Mouse (Mus musculus): ENCODE results near the gene Lrit2.

DNA sequence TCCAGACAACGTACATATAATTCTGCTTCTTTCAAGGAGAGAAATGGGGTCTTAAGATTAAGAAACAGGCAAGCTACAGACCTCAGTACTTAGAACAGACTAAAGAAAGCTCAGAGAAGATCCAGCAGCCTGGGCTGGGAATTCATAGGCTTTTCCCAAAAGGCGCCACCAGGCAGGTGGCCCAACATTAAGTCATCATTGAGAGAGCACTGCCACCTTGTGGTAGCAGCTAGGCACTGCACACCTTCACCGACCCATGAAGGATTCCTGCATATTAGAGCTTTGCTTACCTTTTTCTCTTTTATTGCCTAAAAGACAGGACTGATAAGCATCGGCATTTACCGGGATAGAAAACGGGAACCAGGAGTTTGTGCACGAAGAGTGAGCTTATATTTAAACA lies 34.5 kb upstream of the Lrit2 start:
- TF ChIP-seq CTCF (IDR thresholded peaks at IDR 0.05; ENCODE audit: low read depth, low read length) (peak; percentile 84), TAL1 (conservative IDR thresholded peaks at IDR 0.05; ENCODE audit: low read depth, low read length) (no peak), GATA1 (IDR thresholded peaks at IDR 0.05; ENCODE audit: borderline replicate concordance, low read length) (no peak), GATA2 (IDR thresholded peaks at IDR 0.05; ENCODE audit: borderline replicate concordance, low read depth, low read length) (no peak), POLR2AphosphoS5 (IDR thresholded peaks at IDR 0.05; ENCODE audit: insufficient replicate concordance, low read depth, low read length) (no peak)

All from G1E (cell line).